Mouse (Mus musculus): ENCODE results near the gene Cd72. TPM values are rescaled to one million over a fixed set of nuclear protein-coding genes. Genes with fewer than 3 reads are reported as not detected.
A peak's percentile ranks its signal among the peaks of the same experiment; 100 is the strongest.

Cd72 gene
- total RNA-seq, 2 experiments from 2014 or later = 0.22 TPM; not detected in 1

DNA sequence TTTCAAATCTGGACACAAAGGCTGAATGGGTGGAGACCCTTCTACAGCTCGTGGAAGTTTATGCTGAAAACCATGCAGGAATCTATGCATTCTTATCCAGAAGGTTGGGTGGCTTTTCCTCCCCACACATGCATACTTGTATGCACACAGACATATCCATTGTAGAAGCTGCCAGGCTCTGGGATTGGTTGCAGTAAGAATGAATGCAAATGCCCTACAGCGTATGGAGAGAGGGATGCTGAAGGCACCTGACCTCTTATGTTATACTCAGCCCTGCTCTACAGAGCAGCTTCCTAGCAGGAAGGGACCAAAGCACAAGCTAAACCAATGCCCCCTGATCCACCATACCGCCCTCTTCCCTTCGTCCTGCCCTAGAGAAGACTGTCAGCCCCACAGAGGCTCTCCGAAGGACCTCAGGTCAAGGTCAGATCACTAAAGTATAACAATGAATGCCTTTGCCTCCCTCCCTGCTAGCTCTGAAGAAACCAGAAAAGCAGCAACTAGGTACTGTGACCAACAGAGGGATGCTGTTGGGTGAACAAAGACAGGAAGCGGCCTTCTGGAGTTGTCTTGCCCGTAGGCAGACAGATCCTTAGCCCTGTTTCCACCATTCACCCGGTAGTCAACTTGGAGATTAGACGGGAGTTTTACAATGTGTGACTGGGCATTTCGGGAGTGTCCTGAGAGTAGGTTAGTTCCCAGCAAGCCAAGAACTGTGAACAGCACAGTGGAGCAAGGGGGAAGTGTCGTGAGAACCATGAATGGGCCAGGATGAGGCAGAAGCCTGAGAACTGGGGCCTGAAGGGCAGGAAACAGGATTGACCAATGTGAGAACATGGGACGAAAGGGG, 47.1 kb downstream of the Cd72 start:
- DNase-seq (ENCODE audit: extremely low spot score in 1 of 2, low spot score in 1 of 2) = no peak

DNA sequence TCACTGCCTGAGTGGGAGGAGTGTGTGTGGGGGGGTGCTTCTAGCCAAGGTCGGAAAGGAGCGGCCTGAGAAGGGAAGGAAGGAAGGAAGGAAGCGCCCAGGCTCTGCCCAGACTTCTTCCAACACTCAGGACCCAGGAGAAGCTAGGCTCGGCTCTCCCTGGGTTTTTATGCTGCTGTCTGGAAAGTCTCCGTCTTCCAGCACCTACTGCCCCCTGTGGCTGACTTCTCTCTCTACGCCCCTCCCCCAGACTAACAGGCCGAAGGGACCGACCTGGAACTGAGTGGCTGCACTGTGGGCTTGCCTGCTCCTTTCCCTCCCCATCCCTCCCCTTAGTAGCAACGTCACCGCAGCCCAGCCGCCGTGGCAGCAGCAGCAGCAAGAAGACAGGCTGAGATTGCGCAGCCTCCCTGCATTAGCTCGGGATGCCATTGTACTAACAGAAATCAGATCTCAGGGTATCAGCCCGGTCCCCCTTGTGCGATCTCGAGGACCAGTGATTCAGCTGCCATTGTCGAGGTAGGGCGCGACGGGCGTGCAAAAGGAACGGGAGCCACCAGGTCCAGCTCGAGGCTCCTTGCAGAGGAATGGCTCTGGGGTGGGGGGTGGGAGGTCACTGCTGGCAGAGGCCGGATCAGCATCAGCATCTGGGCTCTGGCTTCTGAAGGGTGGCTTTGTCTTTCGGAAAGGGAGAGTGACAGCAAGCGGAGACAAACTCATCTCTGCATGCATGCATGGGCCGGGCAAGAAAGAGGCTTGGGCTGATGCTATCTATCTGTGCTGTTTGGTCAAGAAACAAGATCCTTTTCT, 48.1 kb downstream of the Cd72 start:
- DNase-seq (ENCODE audit: extremely low spot score in 1 of 2, low spot score in 1 of 2) = peak; percentile 49 to 66

DNA sequence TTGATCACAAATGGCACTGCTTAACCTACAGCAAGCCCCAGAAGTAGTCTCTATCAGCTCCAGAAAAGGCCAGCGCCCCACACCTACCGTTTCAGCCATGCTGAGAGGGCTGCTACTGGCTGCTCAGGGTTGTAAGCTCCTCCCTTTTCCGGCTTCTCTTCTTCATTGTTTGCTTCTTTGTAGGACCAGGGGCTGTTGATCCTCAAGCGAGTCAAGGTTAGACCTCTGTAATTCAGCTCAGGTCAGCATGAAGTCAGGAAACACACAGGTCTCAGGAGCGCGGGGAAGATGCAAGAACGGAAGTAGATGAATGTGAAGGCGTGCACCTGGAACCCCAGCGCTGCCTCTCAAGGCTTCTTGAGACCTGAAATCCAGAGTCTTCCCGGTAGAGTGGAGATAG, 49.7 kb downstream of the Cd72 start:
- no peak for DNase-seq (ENCODE audit: extremely low spot score in 1 of 2, low spot score in 1 of 2)

DNA sequence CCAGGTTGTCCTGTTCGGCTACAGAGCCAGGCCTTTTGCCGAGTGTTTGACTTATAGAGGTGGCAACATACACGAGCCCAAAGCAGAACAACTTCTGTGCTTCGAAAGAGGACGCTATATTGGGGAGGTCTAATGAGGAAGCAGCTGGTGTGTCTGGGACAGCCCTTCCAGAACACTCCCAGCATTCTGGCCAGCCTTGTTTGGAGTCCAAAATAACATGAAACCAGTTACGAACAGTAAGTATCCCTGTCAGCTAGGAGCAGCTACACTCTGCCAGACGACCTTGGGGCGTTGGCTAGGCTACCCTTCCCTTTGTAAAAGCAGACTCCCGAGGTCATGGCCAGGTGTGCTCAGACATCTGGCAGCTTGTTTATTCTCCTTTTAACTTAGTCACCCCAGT, 52.2 kb downstream of the Cd72 start:
- no peak for DNase-seq (ENCODE audit: extremely low spot score in 1 of 2, low spot score in 1 of 2)

DNA sequence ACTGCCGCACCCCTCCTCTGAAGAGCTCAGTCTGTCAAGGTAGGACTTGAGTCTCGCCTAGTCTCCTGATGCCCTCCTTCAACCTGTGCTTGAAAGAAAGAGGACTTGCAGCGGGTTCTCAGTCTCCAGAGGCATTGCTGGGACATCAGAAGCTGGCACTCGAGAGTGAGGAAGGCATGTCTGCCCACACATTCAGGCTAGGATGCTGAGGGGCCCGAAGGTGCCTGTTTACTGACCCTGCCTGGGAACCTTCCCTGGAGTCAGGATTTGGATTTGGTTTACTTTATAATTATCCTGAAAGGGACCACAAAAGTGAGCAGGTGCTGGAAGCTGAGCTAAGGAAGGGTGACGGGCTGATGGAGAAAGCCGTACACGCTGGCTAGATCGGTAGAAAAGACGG, 52.9 kb downstream of the Cd72 start:
- no peak for DNase-seq (ENCODE audit: extremely low spot score in 1 of 2, low spot score in 1 of 2)

DNA sequence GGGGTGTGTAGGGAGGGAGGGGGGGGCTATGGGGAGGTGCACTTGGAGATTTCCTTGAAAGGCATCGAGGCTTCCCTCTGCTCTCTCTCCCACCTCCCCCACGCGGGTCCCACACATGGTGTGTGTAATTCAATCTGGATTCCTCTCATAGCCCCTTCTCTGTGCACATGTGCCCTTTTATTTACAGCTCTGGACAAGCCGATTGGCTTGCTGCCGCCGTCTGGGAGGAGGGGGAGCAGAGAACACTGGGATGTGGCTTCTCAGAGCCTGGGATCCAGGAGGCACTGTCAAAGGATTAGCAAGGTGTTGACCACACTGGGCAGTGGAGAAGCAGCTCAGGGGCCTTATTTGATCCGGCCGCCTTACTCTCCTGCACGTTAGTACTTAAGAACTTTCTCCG, 53.5 kb downstream of the Cd72 start:
- DNase-seq (ENCODE audit: extremely low spot score in 1 of 2, low spot score in 1 of 2) = no peak

DNA sequence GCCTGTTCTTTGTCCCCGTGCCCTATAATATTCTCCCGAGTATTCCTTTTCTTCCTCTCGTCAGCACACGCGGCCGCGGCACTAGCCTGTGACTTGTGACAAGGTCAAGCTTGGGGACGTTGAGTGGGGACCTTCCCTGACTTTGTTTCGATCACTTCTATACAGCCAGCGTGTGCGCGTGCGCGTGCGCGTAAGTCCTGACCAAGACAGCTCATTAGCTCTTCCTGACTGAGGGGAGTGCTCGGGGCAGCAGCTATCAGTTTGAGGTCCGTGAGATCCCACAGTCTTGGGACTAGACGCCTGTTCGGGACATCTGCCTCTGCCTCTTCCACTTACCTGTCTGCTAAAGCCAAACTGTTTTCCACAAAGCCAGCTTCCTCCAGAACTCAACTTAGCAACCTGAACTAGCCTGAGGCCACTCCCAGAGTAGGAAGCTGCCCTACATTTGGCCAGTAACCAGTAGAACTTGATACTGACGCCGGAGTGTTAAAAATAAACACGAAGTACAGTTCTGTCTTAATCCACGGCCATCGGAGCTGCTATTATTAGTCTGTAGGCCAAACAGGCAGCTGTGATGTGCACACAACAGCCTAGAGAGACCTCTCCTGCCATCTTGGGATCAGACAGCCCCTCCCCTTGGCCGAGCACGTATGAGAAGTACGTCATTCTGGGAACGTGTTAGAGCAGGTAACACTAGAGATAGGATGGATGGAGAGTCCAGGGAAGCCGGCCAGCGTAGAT, 54.9 kb downstream of the Cd72 start:
- no peak for DNase-seq (ENCODE audit: extremely low spot score in 1 of 2, low spot score in 1 of 2)

DNA sequence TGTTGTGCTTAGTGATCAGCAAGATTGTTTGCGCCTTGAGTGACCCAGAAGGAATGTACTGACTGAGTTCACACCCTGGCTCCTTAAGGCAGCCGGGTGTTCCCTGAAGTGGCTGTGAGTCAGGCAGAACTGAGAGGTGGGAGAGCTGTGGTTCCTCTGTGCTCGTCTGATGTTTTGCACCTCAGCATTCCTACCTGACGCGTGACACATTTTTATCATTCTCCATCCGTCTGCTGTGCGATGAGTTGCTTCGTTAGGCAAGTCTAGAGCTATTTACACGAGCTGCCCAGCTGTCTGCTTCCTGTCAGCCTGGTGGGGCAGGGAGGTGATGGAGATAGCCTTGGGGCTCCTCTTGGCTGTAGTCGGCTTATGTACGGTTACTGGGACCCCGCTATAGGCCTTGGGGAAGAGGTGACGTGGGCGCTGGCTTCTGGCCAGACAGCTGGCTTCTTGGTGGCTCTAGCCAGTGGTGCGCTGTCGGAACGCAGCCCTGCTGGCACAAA, 55.5 kb downstream of the Cd72 start:
- no peak for DNase-seq (ENCODE audit: extremely low spot score in 1 of 2, low spot score in 1 of 2)

DNA sequence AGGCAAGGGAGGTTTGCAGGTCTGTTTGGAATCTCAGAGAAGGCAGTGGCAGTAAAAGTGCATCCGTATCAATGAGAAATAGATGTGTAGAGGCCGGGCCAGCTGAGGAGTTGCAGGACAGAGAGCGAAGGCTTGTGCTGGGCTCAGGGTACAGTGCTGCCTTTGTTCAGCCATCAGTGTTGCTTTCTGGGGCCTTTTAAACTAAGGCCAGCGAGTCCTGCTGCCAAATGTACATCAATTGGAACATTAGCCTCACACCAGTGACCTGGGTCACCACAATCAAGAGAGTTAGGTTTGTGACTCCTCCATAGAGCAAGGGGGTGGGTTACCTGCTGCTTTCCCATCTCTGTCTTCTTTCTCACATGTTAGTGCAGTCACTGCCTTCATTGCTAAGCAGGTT, 56.4 kb downstream of the Cd72 start:
- DNase-seq (ENCODE audit: extremely low spot score in 1 of 2, low spot score in 1 of 2) = no peak

Other genes starting within 250 kb of the Cd72 start
- gene Atp8b5, start 187.5 kb downstream of the Cd72 start, total RNA-seq (2021) = under 1 TPM; 0.12 to 0.23 TPM
- 100 to 1,000 TPM; 122 to 123 TPM for gene Rusc2, start 72.6 kb downstream of the Cd72 start, total RNA-seq (2021)
- gene Fam166b, start 25.5 kb downstream of the Cd72 start, total RNA-seq (2021) = 1 to 10 TPM in 1 of 2 experiments, under 1 TPM in 1; 0.59 to 3.1 TPM
- gene Tesk1, start 12.7 kb downstream of the Cd72 start, total RNA-seq (2021) = 10 to 100 TPM; 74.1 to 77.6 TPM
- not detected for gene Sit1, start 29.1 kb upstream of the Cd72 start, total RNA-seq (2021)
- gene Ccdc107, start 38.3 kb upstream of the Cd72 start, total RNA-seq (2021) = 10 to 100 TPM; 23.5 to 28.1 TPM
- gene Arhgef39, start 45.1 kb upstream of the Cd72 start, total RNA-seq (2021) = under 1 TPM; 0.27 to 0.70 TPM
- gene Car9, start 52.3 kb upstream of the Cd72 start, total RNA-seq (2021) = under 1 TPM; 0.22 to 0.35 TPM
- 1 to 10 TPM; 5.1 to 5.8 TPM for gene Tpm2, start 69.1 kb upstream of the Cd72 start, total RNA-seq (2021)
- 10 to 100 TPM; 58.8 to 71.2 TPM for gene Creb3, start 107.7 kb upstream of the Cd72 start, total RNA-seq (2021)
- gene Tln1, start 108.1 kb upstream of the Cd72 start, total RNA-seq (2021) = 10 to 100 TPM; 40.9 to 47.3 TPM
- 10 to 100 TPM; 40.9 to 42.7 TPM for gene Rgp1, start 124.1 kb upstream of the Cd72 start, total RNA-seq (2021)
- 10 to 100 TPM; 60.8 to 64.4 TPM for gene Gba2, start 124.2 kb upstream of the Cd72 start, total RNA-seq (2021)
- not detected for gene Msmp, start 129.9 kb upstream of the Cd72 start, total RNA-seq (2021)
- gene Npr2, start 177.3 kb upstream of the Cd72 start, total RNA-seq (2021) = 10 to 100 TPM; 44.3 to 58.4 TPM
- 1 to 10 TPM; 1.4 to 1.5 TPM for gene Spag8, start 199.0 kb upstream of the Cd72 start, total RNA-seq (2021)
- gene Hint2, start 201.8 kb upstream of the Cd72 start, total RNA-seq (2021) = 10 to 100 TPM; 36.6 to 38.8 TPM
- gene Tmem8b, start 214.3 kb upstream of the Cd72 start, total RNA-seq (2021) = 10 to 100 TPM; 66.5 to 70.9 TPM
- 1 to 10 TPM; 1.2 to 1.3 TPM for gene Fam221b, start 214.5 kb upstream of the Cd72 start, total RNA-seq (2021)
- not detected for gene Olfr70, start 246.2 kb upstream of the Cd72 start, total RNA-seq (2021)

All from layer of hippocampus, postnatal 25 days (tissue).